Mouse (Mus musculus) bone marrow macrophage, adult 2 months (primary cell): ENCODE data around the gene Smad9.

ENCODE experiments used
- CTCF ChIP-seq: IDR thresholded peaks from 2 replicates; pipeline ENCODE4 v1.5.1; 2012; ENCODE audit warnings: low read depth, mild to moderate bottlenecking, low read length, moderate library complexity
- POLR2A ChIP-seq: IDR thresholded peaks from 2 replicates; pipeline ENCODE4 v1.6.1; 2012; ENCODE audit warnings: mild to moderate bottlenecking, low read depth, low read length, borderline replicate concordance

- TF ChIP-seq CTCF (no peak), POLR2A (no peak)
These were observed 67.1 kb downstream of the Smad9 start for GRCm38 (mm10) chr3:54822526-54822925.
